Mouse (Mus musculus) neutrophil, adult 5-6 weeks (primary cell): ENCODE data around the gene Ctrc. TPM values are rescaled to one million over a fixed set of nuclear protein-coding genes. Genes with fewer than 3 reads are reported as not detected.

Experiments used
- ATAC-seq: fragments of 151-379, 151-347 bp; 2 replicates; pipeline ENCODE4 v1.8.0; 2017; ENCODE audit warnings: mild to moderate bottlenecking, moderate TSS enrichment; ENCODE audit not compliant: insufficient number of reproducible peaks, poor library complexity, low FRiP score, severe bottlenecking; ENCODE audit errors: extremely low read depth
- total RNA-seq: library from RNA; stranded (forward); fragments of 200-1000 nt; gene quantifications from 2 replicates; pipeline ENCODE4 v1.2.3, GENCODE M21; 2017

The Ctrc gene
- total RNA-seq, 1 experiment from 2014 or later: not detected

DNA sequence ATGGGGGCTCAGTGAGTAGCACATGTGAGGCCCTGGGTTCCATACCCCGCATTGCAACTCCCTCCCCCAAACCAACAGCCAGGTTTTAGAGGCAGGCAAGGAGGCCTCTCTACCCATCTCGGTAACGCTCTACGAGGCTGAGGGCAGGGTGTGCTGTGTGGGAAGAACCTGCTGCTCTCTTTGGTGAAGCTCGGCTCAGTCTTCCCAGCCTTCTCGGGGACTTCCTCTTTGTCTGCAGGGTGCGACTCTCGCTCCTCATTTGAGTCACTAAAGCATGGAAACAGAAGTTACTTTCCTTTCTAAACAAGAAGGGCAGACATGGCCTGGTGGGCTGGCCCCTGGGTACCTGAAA lies 79.9 kb downstream of the Ctrc start:
- ATAC-seq: no peak

DNA sequence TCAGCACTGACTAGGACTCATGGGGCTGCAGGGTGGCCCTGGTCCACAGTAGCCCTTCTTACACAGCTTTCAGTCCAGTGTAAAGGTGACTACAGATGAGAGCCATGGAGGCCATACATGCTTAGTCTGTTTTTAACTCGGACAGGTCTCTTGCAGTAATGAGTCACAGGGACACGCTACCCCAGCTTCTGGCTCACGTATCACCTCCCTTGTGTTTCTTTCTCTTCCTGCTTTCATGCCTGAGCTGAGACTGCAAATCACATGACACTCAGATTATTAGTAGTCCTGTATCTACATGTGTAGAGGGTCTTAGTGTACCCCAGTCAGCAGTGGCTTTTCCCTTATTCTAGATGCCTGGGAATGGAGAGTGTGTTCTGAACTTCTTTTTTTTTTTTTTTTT lies 81.2 kb downstream of the Ctrc start:
- no peak for ATAC-seq

Other genes starting within 250 kb of the Ctrc start
- gene Fblim1, start 240.3 kb downstream of the Ctrc start, total RNA-seq: 0.12 TPM in 1 of 2 replicates, not detected in the other
- not detected in 2 replicates for gene Tmem82, start 227.7 kb downstream of the Ctrc start, total RNA-seq
- 0.23 and 0.25 TPM in 2 replicates for gene Slc25a34, start 222.5 kb downstream of the Ctrc start, total RNA-seq
- gene Plekhm2, start 181.5 kb downstream of the Ctrc start, total RNA-seq: 15.6 and 16.6 TPM in 2 replicates
- gene Rsc1a1, start 160.8 kb downstream of the Ctrc start, total RNA-seq: 6.5 TPM in 1 of 2 replicates, not detected in the other
- 29.2 and 31.1 TPM in 2 replicates for gene Ddi2, start 122.9 kb downstream of the Ctrc start, total RNA-seq
- not detected in 2 replicates for gene Agmat, start 99.7 kb downstream of the Ctrc start, total RNA-seq
- gene Dnajc16, start 55.4 kb downstream of the Ctrc start, total RNA-seq: 7.0 and 9.8 TPM in 2 replicates
- gene Casp9, start 52.7 kb downstream of the Ctrc start, total RNA-seq: 31.2 and 34.0 TPM in 2 replicates
- not detected in 2 replicates for gene Cela2a, start 20.2 kb downstream of the Ctrc start, total RNA-seq
- 84.2 and 88.8 TPM in 2 replicates for gene Efhd2, start 28.6 kb upstream of the Ctrc start, total RNA-seq
- not detected in 2 replicates for gene Fhad1, start 168.7 kb upstream of the Ctrc start, total RNA-seq
- gene Tmem51, start 237.9 kb upstream of the Ctrc start, total RNA-seq: 2.3 and 2.5 TPM in 2 replicates